Mouse (Mus musculus) urinary bladder, postnatal 25 days (tissue): ENCODE results near the gene Ttc30b.
A peak's percentile ranks its signal among the peaks of the same experiment; 100 is the strongest.
"Not testable (repeated sequence)": the region's sequence is repeated elsewhere in the genome, so short reads cannot be mapped to it uniquely, and the experiment has no call there.

Source experiments
- DNase-seq: peaks from one replicate; pipeline ENCODE4 v3.0.0; 2022; ENCODE audit warnings: low spot score

Gene Ttc30b

GRCm38 (mm10) chr2:75938117-75939063, at the start of gene Ttc30b:
Gene Ttc30b (minus strand): TSS chr2:75938585.
- DNase-seq, result peak; percentile 71

- no peak for DNase-seq
These were observed 49.4 kb upstream of the Ttc30b start for GRCm38 (mm10) chr2:75987739-75988138.

- peak; percentile 20 for DNase-seq
These were observed 46.7 kb upstream of the Ttc30b start for GRCm38 (mm10) chr2:75985124-75985523.

GRCm38 (mm10) chr2:75983847-75984246, 45.5 kb upstream of the Ttc30b start:
- no peak for DNase-seq

GRCm38 (mm10) chr2:75983091-75983490, 44.7 kb upstream of the Ttc30b start:
- DNase-seq, result no peak

- no peak for DNase-seq
These were observed 44.2 kb upstream of the Ttc30b start for GRCm38 (mm10) chr2:75982626-75983025.

- DNase-seq, result peak; percentile 63
These were observed 43.2 kb upstream of the Ttc30b start, which contains the start of gene Ttc30a1 for GRCm38 (mm10) chr2:75981440-75982081. Gene Ttc30a1 (minus strand): TSS chr2:75981967.

- DNase-seq, result not testable (repeated sequence)
These were observed 42.6 kb upstream of the Ttc30b start for GRCm38 (mm10) chr2:75980933-75981439.

GRCm38 (mm10) chr2:75977752-75978368, 39.5 kb upstream of the Ttc30b start, which contains the start of gene Ttc30a2:
Gene Ttc30a2 (minus strand): TSS chr2:75978170.
- not testable (repeated sequence) for DNase-seq

- not testable (repeated sequence) for DNase-seq
These were observed 37.7 kb upstream of the Ttc30b start for GRCm38 (mm10) chr2:75976070-75976469.

GRCm38 (mm10) chr2:75974131-75974530, 35.7 kb upstream of the Ttc30b start:
- DNase-seq, result no peak

- DNase-seq, result peak; percentile 39
These were observed 26.6 kb upstream of the Ttc30b start for GRCm38 (mm10) chr2:75964972-75965371.

GRCm38 (mm10) chr2:75964512-75964911, 26.1 kb upstream of the Ttc30b start:
- peak; percentile 52 for DNase-seq

GRCm38 (mm10) chr2:75964051-75964450, 25.7 kb upstream of the Ttc30b start:
- no peak for DNase-seq

GRCm38 (mm10) chr2:75963211-75963840, 24.9 kb upstream of the Ttc30b start:
- DNase-seq, result no peak

- no peak for DNase-seq
These were observed 22.3 kb upstream of the Ttc30b start for GRCm38 (mm10) chr2:75960366-75961330.

- DNase-seq, result no peak
These were observed 21.5 kb upstream of the Ttc30b start for GRCm38 (mm10) chr2:75959850-75960365.

GRCm38 (mm10) chr2:75959183-75959849, 20.9 kb upstream of the Ttc30b start:
- no peak for DNase-seq

- DNase-seq, result no peak
These were observed 17.3 kb upstream of the Ttc30b start for GRCm38 (mm10) chr2:75955709-75956108.

GRCm38 (mm10) chr2:75953320-75953719, 14.9 kb upstream of the Ttc30b start:
- no peak for DNase-seq
